Mouse (Mus musculus) small intestine, adult 2 months (tissue): ENCODE data around the gene Sept5. TPM values are rescaled to one million over a fixed set of nuclear protein-coding genes. Genes with fewer than 3 reads are reported as not detected.

Experiments
- H3K27ac ChIP-seq: fragments of 200-500 bp; 2 replicates; pipeline ENCODE4 v1.5.1; 2012; ENCODE audit warnings: low read depth, low read length, control low read depth, inconsistent platforms; ENCODE audit not compliant: insufficient read depth
- H3K27me3 ChIP-seq: fragments of 200-500 bp; 2 replicates; pipeline ENCODE4 v1.6.1; 2012; ENCODE audit warnings: mild to moderate bottlenecking, moderate library complexity, low read length, inconsistent platforms; ENCODE audit not compliant: control insufficient read depth, insufficient read depth
- H3K36me3 ChIP-seq: fragments of 200-500 bp; 2 replicates; pipeline ENCODE4 v1.6.1; 2012; ENCODE audit warnings: mild to moderate bottlenecking, low read length, control low read depth, inconsistent platforms; ENCODE audit not compliant: control insufficient read depth, insufficient read depth
- H3K4me1 ChIP-seq: fragments of 200-500 bp; 2 replicates; pipeline ENCODE4 v1.6.1; 2012; ENCODE audit warnings: low read length, inconsistent platforms, mixed read lengths; ENCODE audit not compliant: control insufficient read depth, insufficient read depth, insufficient read length
- H3K4me3 ChIP-seq: fragments of 200-500 bp; 2 replicates; pipeline ENCODE4 v1.5.1; 2012; ENCODE audit warnings: low read depth, mild to moderate bottlenecking, control low read depth, inconsistent platforms, low read length, moderate library complexity
- CTCF ChIP-seq: fragments of 200-500 bp; IDR thresholded peaks from 2 replicates; pipeline ENCODE4 v1.5.1; 2012; ENCODE audit warnings: low read depth, mild to moderate bottlenecking, control low read depth, inconsistent platforms, low read length, moderate library complexity, mixed read lengths; ENCODE audit not compliant: insufficient replicate concordance, insufficient read length; ENCODE audit errors: extremely low read depth
- POLR2A ChIP-seq: fragments of 200-500 bp; IDR thresholded peaks from 2 replicates; pipeline ENCODE4 v1.6.1; 2012; ENCODE audit warnings: low read depth, mild to moderate bottlenecking, control low read depth, inconsistent platforms, low read length, moderate library complexity
- WGBS: fragments of 180-500 bp; shearing (Covaris S2); methylation state at CpG from one replicate; pipeline ENCODE4 v1.1.7; 2018; 5-methylcytosine and 5-hydroxymethylcytosine counted together
- polyA plus RNA-seq: library from polyadenylated mRNA; depleted of rRNA; stranded (reverse); fragments of >200 nt; gene quantifications from 2 replicates; pipeline ENCODE4 v1.2.3, GENCODE M21; 2012; rRNA removed

Gene Sept5
- polyA plus RNA-seq = 64.1 and 381 TPM in 2 replicates

DNA sequence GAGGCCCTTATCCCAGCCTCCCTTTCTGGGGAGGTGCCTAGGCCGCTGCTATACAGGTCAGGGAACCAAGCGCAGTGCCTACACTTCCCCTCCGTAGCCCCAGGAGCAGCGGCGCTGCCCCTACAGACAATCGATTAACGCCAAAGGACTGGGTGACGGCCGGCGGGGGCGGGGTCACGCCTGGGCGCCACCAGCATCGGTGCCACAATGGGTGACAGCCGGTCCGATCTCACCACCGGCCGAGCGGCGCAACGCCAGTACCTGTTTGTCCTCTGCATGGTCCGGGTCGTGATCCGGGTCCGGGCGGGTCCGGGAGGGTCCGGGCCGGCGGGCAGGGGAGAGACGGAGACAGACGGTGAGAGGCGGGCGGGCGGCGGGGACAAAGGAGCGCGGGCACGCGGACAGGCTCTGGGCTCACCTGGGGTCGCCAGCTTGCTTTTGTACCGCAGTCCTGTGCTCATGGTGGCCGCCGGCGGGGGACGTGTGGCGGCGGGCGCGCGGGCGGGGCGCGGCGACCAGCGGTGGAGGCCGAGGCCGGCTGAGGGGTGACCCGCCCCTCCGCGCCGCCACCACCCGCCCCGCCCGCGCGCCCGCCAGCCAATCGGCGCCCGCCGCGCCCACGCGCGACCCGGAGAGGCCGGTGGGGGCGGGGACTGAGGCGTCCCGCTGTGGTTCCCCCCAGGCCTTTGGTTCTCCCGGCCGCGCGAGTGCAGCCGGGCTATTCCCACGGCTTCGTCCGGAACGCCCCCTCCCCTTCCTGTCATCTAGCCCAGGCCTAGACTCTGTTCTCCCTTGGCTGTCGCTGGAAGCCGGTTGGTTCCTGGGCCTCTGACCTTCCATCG is at the start of gene Sept5:
Sept5 (minus strand) TSS at position 565 of the 842 bp plus-strand sequence.
- H3K27me3 ChIP-seq = no peaks in the 10 kb centered on the region
- TF ChIP-seq POLR2A = peak; percentile 27
- no peak for TF ChIP-seq CTCF
- peaks cover 27% of the 10 kb centered on the region for H3K36me3 ChIP-seq
- WGBS = under 1% methylated on average over 73 of the region's 93 CpGs
- peak within 1 kb of the TSS; percentile 97 for H3K27ac ChIP-seq
- H3K4me1 ChIP-seq = peaks cover 35% of the 10 kb centered on the region
- peak within 1 kb of the TSS; percentile 95 for H3K4me3 ChIP-seq

DNA sequence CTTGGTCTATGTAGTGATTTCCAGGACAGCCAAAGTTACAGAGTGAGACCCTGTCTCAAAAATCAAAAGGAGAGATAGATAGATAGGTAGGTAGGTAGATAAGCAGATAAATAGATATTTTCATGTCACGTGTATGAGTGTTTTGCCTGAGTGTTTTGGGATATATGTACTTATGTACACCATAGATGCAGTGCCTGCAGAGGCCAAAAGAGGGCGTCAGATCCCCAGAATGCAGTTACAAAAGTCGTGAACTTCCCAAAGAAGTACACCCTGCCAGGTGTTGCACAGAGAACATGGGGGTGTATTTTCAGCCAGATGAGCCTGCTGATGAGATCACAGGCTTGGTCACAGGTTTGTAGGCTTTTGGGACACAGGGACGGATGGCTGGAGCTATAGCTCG is 49.4 kb upstream of the Sept5 start:
- H3K36me3 ChIP-seq = no peaks in the 10 kb centered on the region
- no peak overlapping the region for H3K4me3 ChIP-seq
- H3K27ac ChIP-seq = no peak overlapping the region
- no peaks in the 10 kb centered on the region for H3K27me3 ChIP-seq
- TF ChIP-seq POLR2A = no peak
- TF ChIP-seq CTCF = peak; percentile 34; the same call in 1 of the 2 replicates
- H3K4me1 ChIP-seq = peaks cover 4% of the 10 kb centered on the region; the same call in 1 of the 2 replicates
- 62% methylated on average over 5 of the region's 5 CpGs for WGBS

DNA sequence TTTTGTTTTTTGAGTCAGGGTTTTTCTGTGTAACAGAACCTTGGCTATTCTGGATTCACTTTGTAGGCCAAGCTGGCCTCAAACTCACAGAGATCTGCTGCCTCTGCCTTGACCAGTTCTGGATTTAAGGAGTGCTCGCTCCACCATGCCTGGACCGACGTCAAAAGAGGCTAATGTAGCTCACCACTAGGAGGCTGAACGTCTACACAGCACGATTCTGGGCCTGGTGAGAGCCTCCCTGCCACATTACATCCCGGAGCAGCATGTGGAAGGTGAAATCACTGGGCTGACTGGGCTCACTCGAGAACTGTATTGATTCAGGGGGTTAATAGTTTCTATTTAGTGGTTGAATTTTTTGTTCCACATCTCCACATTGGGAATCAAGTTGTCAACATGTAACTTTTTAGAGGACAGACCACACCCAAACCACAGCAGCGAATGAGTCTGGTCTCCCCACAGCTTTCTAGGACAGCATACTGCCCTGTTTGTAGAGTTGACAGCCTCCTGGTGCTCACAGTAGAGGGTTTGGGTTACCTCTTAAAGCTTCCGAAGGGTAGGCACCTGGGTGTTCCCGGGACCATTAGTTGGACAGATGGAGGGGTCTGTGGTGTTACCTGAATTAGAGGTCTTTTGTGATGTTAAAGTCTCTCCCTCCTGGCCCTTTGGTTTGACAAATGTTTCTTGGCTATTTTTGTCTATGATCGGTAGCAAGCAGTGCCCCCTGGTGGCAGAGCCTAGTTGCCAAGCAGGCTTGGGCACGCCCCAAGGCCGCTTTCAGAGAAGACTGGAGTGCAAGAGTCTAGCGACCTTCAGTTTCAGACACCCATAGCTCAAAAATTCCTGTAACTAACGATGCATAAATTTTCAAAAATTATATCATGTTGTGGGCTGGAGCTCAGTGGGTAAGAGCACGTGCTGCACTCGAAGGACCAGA is 48.3 kb upstream of the Sept5 start:
- Histone ChIP-seq H3K36me3 (no peaks in the 10 kb centered on the region), H3K4me3 (no peak overlapping the region), H3K27ac (no peak overlapping the region), H3K27me3 (no peaks in the 10 kb centered on the region), H3K4me1 (peaks cover 4% of the 10 kb centered on the region; the same call in 1 of the 2 replicates)
- WGBS = 30% methylated on average over 17 of the region's 17 CpGs
- peak; percentile 95; the same call in 1 of the 2 replicates for TF ChIP-seq CTCF
- no peak for TF ChIP-seq POLR2A

DNA sequence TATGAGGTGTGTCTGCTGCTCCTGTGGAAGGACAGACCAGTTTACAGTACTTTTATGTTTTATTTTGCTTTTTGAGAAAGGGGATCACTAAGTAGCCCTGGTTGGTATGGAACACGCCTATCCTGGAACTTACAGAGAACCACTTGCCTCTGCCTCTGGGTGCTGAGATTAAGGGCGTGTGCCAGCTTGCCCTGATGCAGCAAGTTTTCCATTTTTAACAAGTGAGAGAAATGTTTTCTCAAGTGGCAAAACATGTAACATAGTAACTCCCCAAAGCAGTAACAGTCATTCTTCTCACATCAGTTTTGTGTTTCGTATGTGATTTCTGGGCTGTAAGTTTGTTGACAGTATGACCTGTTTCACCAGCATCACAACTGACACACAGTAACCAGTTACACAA is 43.3 kb upstream of the Sept5 start:
- no peaks in the 10 kb centered on the region for H3K36me3 ChIP-seq
- no peak overlapping the region for H3K4me3 ChIP-seq
- H3K27ac ChIP-seq = no peak overlapping the region
- H3K4me1 ChIP-seq = no peaks in the 10 kb centered on the region
- 76% methylated on average over 3 of the region's 3 CpGs for WGBS
- H3K27me3 ChIP-seq = no peaks in the 10 kb centered on the region
- TF ChIP-seq POLR2A (no peak), CTCF (no peak)

DNA sequence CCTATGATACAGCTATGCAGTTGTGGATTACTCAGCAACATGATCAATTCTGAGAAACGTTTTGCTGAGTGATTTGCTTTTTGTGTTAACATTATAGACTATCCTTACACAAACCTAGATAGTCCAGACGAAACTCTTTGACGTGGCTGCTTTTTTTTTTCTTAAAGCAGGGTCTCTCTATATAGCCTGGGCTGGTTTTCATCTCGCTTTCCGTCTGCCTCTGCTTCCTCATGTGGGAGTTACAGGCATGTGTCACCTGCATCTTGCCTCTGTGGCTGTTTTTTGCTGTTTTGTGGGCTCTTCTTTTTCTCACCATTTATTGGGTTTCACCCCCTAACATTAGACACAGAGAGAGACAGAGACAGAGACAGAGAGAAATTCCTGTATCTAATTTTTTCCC is 42.3 kb upstream of the Sept5 start:
- no peak overlapping the region for H3K4me3 ChIP-seq
- H3K4me1 ChIP-seq = no peaks in the 10 kb centered on the region
- H3K36me3 ChIP-seq = no peaks in the 10 kb centered on the region
- no peak overlapping the region for H3K27ac ChIP-seq
- 76% methylated on average over 5 of the region's 5 CpGs for WGBS
- no peaks in the 10 kb centered on the region for H3K27me3 ChIP-seq
- no peak for TF ChIP-seq CTCF
- TF ChIP-seq POLR2A = no peak

DNA sequence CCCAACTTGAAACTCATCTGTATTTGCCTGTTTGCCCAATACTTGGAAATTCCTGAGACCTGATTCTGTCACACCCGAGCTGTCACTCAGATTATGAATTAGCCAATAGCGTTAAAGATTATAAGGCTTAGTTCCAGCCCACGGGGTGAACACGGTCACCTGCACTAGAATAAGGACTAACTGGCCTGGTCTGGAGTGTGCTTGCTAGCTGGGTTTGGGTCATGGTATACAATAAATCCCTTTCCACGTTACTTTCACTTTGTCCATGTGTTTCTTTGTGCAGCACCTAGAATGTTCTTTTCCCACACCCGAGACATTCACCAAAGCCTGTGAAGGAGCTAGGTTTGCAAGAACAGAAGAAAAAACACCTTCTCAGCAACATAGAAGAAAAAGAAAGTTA is 40.2 kb upstream of the Sept5 start:
- 59% methylated on average over 6 of the region's 6 CpGs for WGBS
- TF ChIP-seq POLR2A (no peak), CTCF (no peak)

More for the DNA sequence above, 40.2 kb upstream of the Sept5 start:
- no peaks in the 10 kb centered on the region for H3K36me3 ChIP-seq
- no peaks in the 10 kb centered on the region for H3K27me3 ChIP-seq
- no peak overlapping the region for H3K4me3 ChIP-seq
- H3K27ac ChIP-seq = no peak overlapping the region
- no peaks in the 10 kb centered on the region for H3K4me1 ChIP-seq
